ENCODE assay signal across 24 mouse cellular contexts in genomic region chr16:77598787-77599186, GRCm38 (mm10). TPM values are rescaled to one million over a fixed set of nuclear protein-coding genes. Genes with fewer than 3 reads are reported as not detected.
DNase-seq lines count a peak whose midpoint lies in the region; ATAC-seq and TF ChIP-seq lines count a peak whose summit lies in the region.
"Had no signal": no experiment of that assay in that cellular context is flagged by ENCODE, and none has a peak within 500 bp of the region (broad histone marks: within the 10 kb centered on the region; RNA-seq: fewer than 3 reads in every experiment).

No protein-coding gene starts in this region.

- no peak for DNase-seq in hindbrain, embryonic 10.5 days (ENCODE audit: low spot score)
- no peak for DNase-seq in testis, postnatal 10 days (ENCODE audit: low spot score)
- DNase-seq in midbrain, embryonic 14.5 days = no peak
- DNase-seq in kidney, adult 18-20 months = no peak
- DNase-seq in lung, adult 2 months = no peak
- DNase-seq: adrenal gland, postnatal 36 days; cerebellum, adult 2 months; heart, adult 18-20 months; kidney, adult 11 months; left cerebral cortex, postnatal 4 days; liver; liver, postnatal 0 days; lung, postnatal 14 days; retina, postnatal 1 day; thymus, postnatal 14 days had no signal

- no peak for TF ChIP-seq CTCF in testis, adult 2 months (IDR thresholded peaks at IDR 0.05; ENCODE audit: control insufficient read depth, insufficient read depth, insufficient replicate concordance, low read depth, low read length)
- no peak for TF ChIP-seq CTCF in lung, adult 2 months (IDR thresholded peaks at IDR 0.05; ENCODE audit: insufficient read depth, low read length)

- peak overlapping the region; percentile 42 for H3K4me2 ChIP-seq in hindbrain, embryonic 13.5 days
- peak overlapping the region; percentile 38 for H3K4me2 ChIP-seq in midbrain, embryonic 14.5 days (ENCODE audit: low read length)
- H3K4me2 ChIP-seq: heart, embryonic 15.5 days had no signal

- H3K4me1 ChIP-seq in hindbrain, embryonic 13.5 days (replicated peaks) = peaks cover 14% of the 10 kb centered on the region
- H3K4me1 ChIP-seq in hindbrain, embryonic 10.5 days (replicated peaks) = peaks cover 4% of the 10 kb centered on the region; the same call in 1 of the 2 replicates
- no peaks in the 10 kb centered on the region for H3K4me1 ChIP-seq in testis, adult 2 months (ENCODE audit: control insufficient read depth, insufficient read depth, low read length)
- 0 out of 2 replicates have a peak, but pooled peaks cover 4% of the 10 kb centered on the region for H3K4me1 ChIP-seq in midbrain, embryonic 14.5 days (ENCODE audit: control insufficient read depth, insufficient read depth, low read length)
- no peaks in the 10 kb centered on the region for H3K4me1 ChIP-seq in lung, adult 2 months (ENCODE audit: control insufficient read depth, insufficient read depth, low read length)
- H3K4me1 ChIP-seq: megakaryocyte, embryonic 14.5 days had no signal

- TF ChIP-seq POLR2A in testis, adult 2 months (IDR thresholded peaks at IDR 0.05; ENCODE audit: control insufficient read depth, low read depth, low read length) = no peak
- no peak for TF ChIP-seq POLR2A in lung, adult 2 months (IDR thresholded peaks at IDR 0.05; ENCODE audit: borderline replicate concordance, extremely low read depth, low read depth, low read length)

- ATAC-seq in hindbrain, embryonic 13.5 days (ENCODE audit: low FRiP score) = no peak
- no peak for ATAC-seq in midbrain, embryonic 14.5 days (ENCODE audit: low FRiP score, low TSS enrichment)
- ATAC-seq: liver, postnatal 0 days had no signal

- peaks cover 9% of the 10 kb centered on the region; the same call in 1 of the 2 replicates for H3K36me3 ChIP-seq in hindbrain, embryonic 13.5 days
- H3K36me3 ChIP-seq in hindbrain, embryonic 10.5 days = peaks cover 18% of the 10 kb centered on the region
- H3K36me3 ChIP-seq in testis, adult 2 months (ENCODE audit: control insufficient read depth, insufficient read depth, low read length) = no peaks in the 10 kb centered on the region
- peaks cover 6% of the 10 kb centered on the region; the same call in 1 of the 2 replicates for H3K36me3 ChIP-seq in midbrain, embryonic 14.5 days (ENCODE audit: control insufficient read depth, insufficient read depth, low read length)

- H3K27ac ChIP-seq in hindbrain, embryonic 13.5 days = peak overlapping the region; percentile 60
- H3K27ac ChIP-seq in hindbrain, embryonic 10.5 days = no peak overlapping the region
- H3K27ac ChIP-seq in testis, adult 2 months (ENCODE audit: control insufficient read depth, insufficient read depth, low read depth, low read length) = 0 out of 2 replicates have a peak overlapping the region, but pooled peaks have one; percentile 29
- peak overlapping the region; percentile 27; the same call in 1 of the 2 replicates for H3K27ac ChIP-seq in midbrain, embryonic 14.5 days (replicated peaks; ENCODE audit: low read depth, low read length)
- H3K27ac ChIP-seq: embryonic facial prominence, embryonic 10.5 days; heart, embryonic 15.5 days; kidney, postnatal 0 days had no signal

- 0 out of 2 replicates have a peak overlapping the region, but pooled peaks have one; percentile 11 for H3K4me3 ChIP-seq in hindbrain, embryonic 13.5 days
- no peak overlapping the region for H3K4me3 ChIP-seq in hindbrain, embryonic 10.5 days
- H3K4me3 ChIP-seq in testis, adult 2 months (ENCODE audit: control insufficient read depth, low read depth, low read length) = no peak overlapping the region
- peak overlapping the region; percentile 22; the same call in 1 of the 2 replicates for H3K4me3 ChIP-seq in midbrain, embryonic 14.5 days (replicated peaks; ENCODE audit: low read depth, low read length)
- no peak overlapping the region for H3K4me3 ChIP-seq in lung, adult 2 months (replicated peaks; ENCODE audit: extremely low read depth, low read depth, low read length)
- H3K4me3 ChIP-seq: embryonic facial prominence, embryonic 10.5 days; heart, embryonic 15.5 days; left cerebral cortex, adult 2 months; megakaryocyte, embryonic 14.5 days had no signal

- H3K9me3 ChIP-seq in hindbrain, embryonic 13.5 days = no peaks in the 10 kb centered on the region
- no peaks in the 10 kb centered on the region for H3K9me3 ChIP-seq in hindbrain, embryonic 10.5 days
- H3K9me3 ChIP-seq in midbrain, embryonic 14.5 days (ENCODE audit: control insufficient read depth, low read length) = no peaks in the 10 kb centered on the region
- H3K9me3 ChIP-seq: embryonic facial prominence, embryonic 10.5 days; heart, embryonic 15.5 days had no signal

- H3K27me3 ChIP-seq in hindbrain, embryonic 13.5 days = no peaks in the 10 kb centered on the region
- no peaks in the 10 kb centered on the region for H3K27me3 ChIP-seq in hindbrain, embryonic 10.5 days (ENCODE audit: insufficient read depth, poor library complexity, severe bottlenecking)
- no peaks in the 10 kb centered on the region for H3K27me3 ChIP-seq in testis, adult 2 months (ENCODE audit: control insufficient read depth, insufficient read depth, low read length)
- H3K27me3 ChIP-seq in midbrain, embryonic 14.5 days (ENCODE audit: control insufficient read depth, insufficient read depth, low read length) = no peaks in the 10 kb centered on the region
- H3K27me3 ChIP-seq: heart, embryonic 15.5 days; megakaryocyte, embryonic 14.5 days had no signal

- no peak overlapping the region for H3K9ac ChIP-seq in hindbrain, embryonic 13.5 days
- H3K9ac ChIP-seq in midbrain, embryonic 14.5 days (replicated peaks; ENCODE audit: low read length) = no peak overlapping the region; the same call in 1 of the 2 replicates
- H3K9ac ChIP-seq: heart, embryonic 15.5 days; liver, postnatal 0 days had no signal

- 79% methylated on average over 8 of the region's 8 CpGs for WGBS in hindbrain, embryonic 13.5 days
- WGBS in hindbrain, embryonic 10.5 days = 91% methylated on average over 8 of the region's 8 CpGs
- WGBS in midbrain, embryonic 14.5 days = 60% methylated on average over 8 of the region's 8 CpGs
- WGBS in lung, adult 2 months = 92% methylated on average over 8 of the region's 8 CpGs

RNA-seq across cellular contexts. Expression of gene Gm11146, which starts 3.1 kb away (rescaled TPM):
- polyA plus RNA-seq in hindbrain, embryonic 13.5 days (2015; fragmentation: Nextera tagmentation; extraction: Ambion mirVana) = not detected in 2 replicates
- polyA plus RNA-seq in hindbrain, embryonic 10.5 days (2016; fragmentation: Nextera tagmentation; extraction: Ambion mirVana) = not detected in 2 replicates
- not detected in 2 replicates for polyA plus RNA-seq in testis, adult 2 months (2012; rRNA removed)
- polyA plus RNA-seq in midbrain, embryonic 14.5 days (2014; fragmentation: Nextera tagmentation; extraction: Ambion mirVana) = not detected in 2 replicates
- polyA plus RNA-seq in lung, adult 2 months (2012; rRNA removed) = not detected in 2 replicates
- polyA plus RNA-seq: C2C12; cerebellum, adult 2 months; embryonic facial prominence, embryonic 10.5 days; heart, embryonic 15.5 days; kidney, postnatal 0 days; liver, postnatal 0 days; stomach, embryonic 16.5 days had no signal

Comparison
In these comparisons a context has a peak if more than half of its experiments do, and no peak if none do; other contexts are left out.
1. H3K4me3 ChIP-seq: peak in hindbrain, embryonic 13.5 days (single experiment) and midbrain, embryonic 14.5 days (single experiment); none in hindbrain, embryonic 10.5 days (single experiment), testis, adult 2 months (single experiment) and lung, adult 2 months (single experiment).